ENCODE assay signal across 8 mouse cellular contexts in the genomic region with DNA sequence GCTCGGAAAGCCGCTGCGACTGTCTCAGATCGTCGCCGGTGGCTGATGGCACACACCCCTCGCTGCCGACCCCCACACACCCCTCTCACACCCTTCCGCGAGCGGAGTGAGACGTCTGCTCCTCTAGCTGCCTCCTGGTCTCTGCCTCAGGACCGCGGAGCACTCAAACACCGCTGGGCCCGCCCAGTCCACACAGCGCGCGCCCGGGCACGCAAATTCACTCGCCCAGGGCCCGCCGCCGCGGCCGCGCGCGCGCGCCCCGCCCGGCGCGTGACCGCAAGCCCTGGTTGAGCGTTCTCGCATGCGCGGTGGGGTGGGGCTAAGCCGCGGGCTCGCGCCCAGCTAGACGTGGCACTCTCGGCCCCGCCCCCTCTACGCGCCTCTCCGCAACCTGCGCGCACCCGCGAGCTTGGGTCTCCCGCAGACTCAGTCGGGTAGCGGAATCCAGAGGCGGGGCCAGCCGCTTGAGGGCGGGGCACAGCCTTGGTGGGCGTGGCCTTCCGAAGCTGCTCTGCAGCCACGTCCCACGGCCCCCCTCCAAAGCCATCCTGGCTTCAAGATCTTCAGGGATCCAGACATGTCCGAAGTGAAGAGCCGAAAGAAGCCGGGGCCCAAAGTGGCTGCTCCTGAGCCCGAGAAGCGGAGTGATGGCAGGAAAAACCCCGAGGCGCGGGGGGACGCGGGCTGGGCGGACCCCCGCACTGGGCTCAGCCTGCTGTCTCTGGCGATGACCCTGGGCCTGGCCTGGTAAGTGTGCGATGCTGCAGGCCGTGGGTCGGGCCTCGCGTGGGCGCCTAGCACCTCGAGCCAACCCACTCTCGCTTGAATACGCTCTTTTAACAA. TPM values are rescaled to one million over a fixed set of nuclear protein-coding genes. Genes with fewer than 3 reads are reported as not detected.
DNase-seq lines count a peak whose midpoint lies in the region; ATAC-seq lines count a peak whose summit lies in the region.

Apaf1 (minus strand) TSS at position 221 of the 843 bp plus-strand sequence.
Ikbip (plus strand) TSS at position 391 of the 843 bp plus-strand sequence.

- peaks cover 12% of the 10 kb centered on the region for H3K36me3 ChIP-seq in heart, embryonic 10.5 days
- H3K36me3 ChIP-seq in kidney, embryonic 15.5 days, result peaks cover 13% of the 10 kb centered on the region

- H3K27me3 ChIP-seq in heart, embryonic 10.5 days (ENCODE audit: insufficient read depth, poor library complexity, severe bottlenecking), result no peaks in the 10 kb centered on the region
- H3K27me3 ChIP-seq in kidney, embryonic 15.5 days, result no peaks in the 10 kb centered on the region

- peak within 1 kb of the TSS; percentile 89 for H3K9ac ChIP-seq in kidney, embryonic 15.5 days

- peak; percentile 100 for DNase-seq in B cell, adult 2 months
- peak; percentile 99 for DNase-seq in brain, adult 2 months (ENCODE audit: low read depth, low spot score)
- DNase-seq in heart, embryonic 10.5 days (ENCODE audit: low spot score), result peak; percentile 99
- DNase-seq in liver, result peak; percentile 100
- DNase-seq in spleen, postnatal 4 days (ENCODE audit: low spot score in 2 of 2), result peak; percentile 100

- H3K9me3 ChIP-seq in heart, embryonic 10.5 days, result no peaks in the 10 kb centered on the region
- H3K9me3 ChIP-seq in kidney, embryonic 15.5 days (replicated peaks), result no peaks in the 10 kb centered on the region

- peak; percentile 95 for ATAC-seq in erythroblast, adult 5-6 weeks (replicated peaks; ENCODE audit: low FRiP score, poor library complexity, severe bottlenecking)
- peak; percentile 97 for ATAC-seq in kidney, embryonic 15.5 days (replicated peaks; ENCODE audit: low FRiP score)
- peak; percentile 95 for ATAC-seq in monocyte, adult 5-6 weeks (replicated peaks; ENCODE audit: insufficient number of reproducible peaks, low FRiP score, low TSS enrichment, poor library complexity, severe bottlenecking)

- peak within 1 kb of the TSS; percentile 94 for H3K27ac ChIP-seq in heart, embryonic 10.5 days
- peak within 1 kb of the TSS; percentile 94 for H3K27ac ChIP-seq in kidney, embryonic 15.5 days

- under 1% methylated on average over 86 of the region's 87 CpGs for WGBS in heart, embryonic 10.5 days
- under 1% methylated on average over 87 of the region's 87 CpGs for WGBS in kidney, embryonic 15.5 days

- peak within 1 kb of the TSS; percentile 78 for H3K4me2 ChIP-seq in kidney, embryonic 15.5 days

- H3K4me1 ChIP-seq in heart, embryonic 10.5 days, result no peaks in the 10 kb centered on the region
- 0 out of 2 replicates have a peak, but pooled peaks cover 5% of the 10 kb centered on the region for H3K4me1 ChIP-seq in kidney, embryonic 15.5 days

- peak within 1 kb of the TSS; percentile 90 for H3K4me3 ChIP-seq in heart, embryonic 10.5 days
- H3K4me3 ChIP-seq in kidney, embryonic 15.5 days (replicated peaks), result peak within 1 kb of the TSS; percentile 98

RNA-seq across cellular contexts. Expression of gene Apaf1, which starts in this region (rescaled TPM):
- total RNA-seq in erythroblast, adult 5-6 weeks (2015; ENCODE audit: low replicate concordance), result 22.7 and 36.6 TPM in 2 replicates
- total RNA-seq in erythroblast, adult 5-6 weeks (2017; ENCODE audit: low replicate concordance), result 17.1 and 21.3 TPM in 2 replicates
- polyA plus RNA-seq in heart, embryonic 10.5 days (2016; fragmentation: Nextera tagmentation; extraction: Ambion mirVana), result 17.7 and 17.8 TPM in 2 replicates
- polyA plus RNA-seq in kidney, embryonic 15.5 days (2015; fragmentation: Nextera tagmentation; extraction: Ambion mirVana), result 17.3 and 19.7 TPM in 2 replicates
- total RNA-seq in monocyte, adult 5-6 weeks (2017), result 51.1 to 80.0 TPM (median 54.9 TPM) in 3 replicates

RNA-seq across cellular contexts. Expression of gene Ikbip, which starts in this region (rescaled TPM):
- total RNA-seq in erythroblast, adult 5-6 weeks (2015; ENCODE audit: low replicate concordance), result 3.1 and 8.3 TPM in 2 replicates
- 1.2 and 3.8 TPM in 2 replicates for total RNA-seq in erythroblast, adult 5-6 weeks (2017; ENCODE audit: low replicate concordance)
- 39.1 and 39.2 TPM in 2 replicates for polyA plus RNA-seq in heart, embryonic 10.5 days (2016; fragmentation: Nextera tagmentation; extraction: Ambion mirVana)
- 43.0 and 46.6 TPM in 2 replicates for polyA plus RNA-seq in kidney, embryonic 15.5 days (2015; fragmentation: Nextera tagmentation; extraction: Ambion mirVana)
- total RNA-seq in monocyte, adult 5-6 weeks (2017), result 11.6 to 20.6 TPM (median 15.8 TPM) in 3 replicates

Comparison
In these comparisons a context has a peak if more than half of its experiments do, and no peak if none do; other contexts are left out.
1. Peak in every context shown above with its lines: DNase-seq, ATAC-seq, H3K4me3 ChIP-seq and H3K27ac ChIP-seq.